Mouse (Mus musculus) adrenal gland, postnatal 36 days (tissue): ENCODE data around the gene Hist1h2bj. TPM values are rescaled to one million over a fixed set of nuclear protein-coding genes. Genes with fewer than 3 reads are reported as not detected.

ENCODE experiments used
- microRNA-seq: library from miRNA; unstranded; fragments of <30 nt; microRNA quantifications from one replicate; pipeline ENCODE4 v1.2.0, GENCODE M21; 2021
- total RNA-seq, 2 experiments: library from RNA; stranded (reverse); gene quantifications; 2 replicates each; pipeline ENCODE4 v1.2.3; 2021

The Hist1h2bj gene
- total RNA-seq, 2 experiments from 2014 or later: 40.2 to 48.5 TPM

Small RNAs within 50 kb of the gene (microRNA-seq; reads per million reads assigned to microRNA genes)
- gene Gm26300: not detected
- gene Gm44390: not detected
- gene Gm44486: not detected

Other genes with a start within 250 kb of the Hist1h2bj start
- gene Hist1h2bq, start 233.0 kb upstream of the Hist1h2bj start, total RNA-seq: 10 to 100 TPM; 74.0 to 76.3 TPM
- gene Hist1h2ao, start 232.7 kb upstream of the Hist1h2bj start, total RNA-seq: 10 to 100 TPM; 24.0 to 56.4 TPM
- gene Hist1h4m, start 231.5 kb upstream of the Hist1h2bj start, total RNA-seq: 100 to 1,000 TPM; 215 to 270 TPM
- gene Hist1h4n, start 211.0 kb upstream of the Hist1h2bj start, total RNA-seq: 100 to 1,000 TPM in 1 of 2 experiments, 10 to 100 TPM in 1; 56.0 to 125 TPM
- gene Hist1h2ap, start 209.7 kb upstream of the Hist1h2bj start, total RNA-seq: 10 to 100 TPM; 48.2 to 72.9 TPM
- 10 to 100 TPM; 72.5 to 76.9 TPM for gene Hist1h2br, start 209.5 kb upstream of the Hist1h2bj start, total RNA-seq
- gene Zfp184, start 98.1 kb upstream of the Hist1h2bj start, total RNA-seq: 1 to 10 TPM; 1.5 to 1.6 TPM
- gene Pom121l2, start 62.0 kb upstream of the Hist1h2bj start, total RNA-seq: not detected
- gene Prss16, start 33.5 kb upstream of the Hist1h2bj start, total RNA-seq: under 1 TPM in 1 of 2 experiments, not detected in 1; 0.53 TPM
- gene Hist1h2ah, start 7.6 kb upstream of the Hist1h2bj start, total RNA-seq: 10 to 100 TPM; 58.6 to 69.2 TPM
- gene Hist1h2bk, start 7.3 kb upstream of the Hist1h2bj start, total RNA-seq: 10 to 100 TPM; 67.8 to 68.6 TPM
- gene Hist1h4i, start 1.9 kb upstream of the Hist1h2bj start, total RNA-seq: 10 to 100 TPM; 75.2 to 76.6 TPM
- 10 to 100 TPM; 41.1 to 45.0 TPM for gene Hist1h2ag, start 270 bp upstream of the Hist1h2bj start, total RNA-seq
- gene Vmn1r188, start 41.2 kb downstream of the Hist1h2bj start, total RNA-seq: not detected
- not detected for gene Vmn1r189, start 62.6 kb downstream of the Hist1h2bj start, total RNA-seq
- not detected for gene Vmn1r191, start 140.8 kb downstream of the Hist1h2bj start, total RNA-seq
- not detected for gene Vmn1r192, start 147.9 kb downstream of the Hist1h2bj start, total RNA-seq
- gene Vmn1r193, start 179.9 kb downstream of the Hist1h2bj start, total RNA-seq: not detected
- not detected for gene Vmn1r194, start 201.0 kb downstream of the Hist1h2bj start, total RNA-seq
- not detected for gene Vmn1r195, start 227.3 kb downstream of the Hist1h2bj start, total RNA-seq
- gene Vmn1r196, start 246.7 kb downstream of the Hist1h2bj start, total RNA-seq: not detected